Mouse (Mus musculus): Measurements from ENCODE around the gene Tiam2. TPM values are rescaled to one million over a fixed set of nuclear protein-coding genes. Genes with fewer than 3 reads are reported as not detected.
A peak's percentile ranks its signal among the peaks of the same experiment; 100 is the strongest.

Gene Tiam2
- total RNA-seq, 1 experiment: 3.1 TPM

GRCm38 (mm10) chr17:3491667-3492066 is 165.3 kb downstream of the Tiam2 start:
- Histone ChIP-seq H3K27ac (ENCODE audit: insufficient read depth, low read depth, low read length, poor library complexity, severe bottlenecking) (no peak overlapping the region), H3K9ac (ENCODE audit: insufficient read depth, low read depth, low read length, poor library complexity, severe bottlenecking) (no peak overlapping the region), H3K36me3 (ENCODE audit: control insufficient read depth, insufficient read depth, low read length, poor library complexity, severe bottlenecking) (no peaks in the 10 kb centered on the region), H3K4me1 (ENCODE audit: control insufficient read depth in 2 of 2, insufficient read depth in 2 of 2, low read length in 2 of 2, poor library complexity in 1 of 2) (no peaks in the 10 kb centered on the region; a peak in 1 of 4 replicates), H3K4me3 (ENCODE audit: insufficient read depth in 1 of 2, low read depth in 1 of 2, low read length in 2 of 2, poor library complexity in 1 of 2, severe bottlenecking in 1 of 2) (no peak overlapping the region), H3K9me3 (ENCODE audit: control insufficient read depth, insufficient read depth, low read depth, low read length) (no peaks in the 10 kb centered on the region)
- TF ChIP-seq HCFC1 (IDR thresholded peaks at IDR 0.05; ENCODE audit: borderline replicate concordance, insufficient read depth, low read length): no peak
- TF ChIP-seq ZNF384 (IDR thresholded peaks at IDR 0.05; ENCODE audit: low read depth, low read length): no peak
- TF ChIP-seq MAFK (IDR thresholded peaks at IDR 0.05; ENCODE audit: insufficient read depth, low read depth, low read length): no peak
- TF ChIP-seq ZC3H11A (IDR thresholded peaks at IDR 0.05; ENCODE audit: borderline replicate concordance, low read depth, low read length): no peak
- no peak for TF ChIP-seq CHD2 (IDR thresholded peaks at IDR 0.05; ENCODE audit: low read depth, low read length)
- in situ Hi-C loops (cut with MboI; ENCODE audit: low sequenced_read_pairs in 2 of 2, unreplicated experiment in 2 of 2): no loop called here
- DNase-seq (ENCODE audit: low read depth, low spot score): no peak

- no peak overlapping the region for H3K9ac ChIP-seq (ENCODE audit: insufficient read depth, low read depth, low read length, poor library complexity, severe bottlenecking)
- TF ChIP-seq CHD2 (IDR thresholded peaks at IDR 0.05; ENCODE audit: low read depth, low read length): no peak
- TF ChIP-seq ZC3H11A (IDR thresholded peaks at IDR 0.05; ENCODE audit: borderline replicate concordance, low read depth, low read length): no peak
- TF ChIP-seq ZNF384 (IDR thresholded peaks at IDR 0.05; ENCODE audit: low read depth, low read length): no peak
- TF ChIP-seq MAFK (IDR thresholded peaks at IDR 0.05; ENCODE audit: insufficient read depth, low read depth, low read length): no peak
- TF ChIP-seq HCFC1 (IDR thresholded peaks at IDR 0.05; ENCODE audit: borderline replicate concordance, insufficient read depth, low read length): no peak
These were observed 169.2 kb downstream of the Tiam2 start for GRCm38 (mm10) chr17:3495576-3495975.

DNA sequence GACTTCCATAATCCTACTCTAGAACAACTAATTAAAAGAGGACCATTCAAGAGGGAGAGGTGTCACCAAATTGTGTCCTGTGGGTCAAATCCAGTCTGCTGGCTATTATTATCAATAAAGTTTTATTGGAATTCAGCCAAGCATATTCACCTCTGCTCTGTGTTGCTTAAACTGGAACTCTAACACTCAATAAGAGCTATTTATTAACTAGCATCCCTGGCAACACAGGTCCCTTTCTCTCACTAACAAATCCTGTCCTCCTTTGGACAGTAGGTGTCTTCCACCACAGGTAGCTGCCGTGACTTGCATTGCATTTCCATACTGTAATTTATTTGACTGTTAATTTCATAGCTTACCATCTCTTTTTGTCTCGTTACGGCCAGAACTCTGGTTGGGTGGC is 169.7 kb downstream of the Tiam2 start:
- no peaks in the 10 kb centered on the region for H3K9me3 ChIP-seq (ENCODE audit: control insufficient read depth, insufficient read depth, low read depth, low read length)
- no peak for DNase-seq (ENCODE audit: low read depth, low spot score)
- no peaks in the 10 kb centered on the region for H3K4me1 ChIP-seq (ENCODE audit: control insufficient read depth in 2 of 2, insufficient read depth in 2 of 2, low read length in 2 of 2, poor library complexity in 1 of 2)
- TF ChIP-seq MAFK (IDR thresholded peaks at IDR 0.05; ENCODE audit: insufficient read depth, low read depth, low read length) (no peak), ZNF384 (IDR thresholded peaks at IDR 0.05; ENCODE audit: low read depth, low read length) (no peak), HCFC1 (IDR thresholded peaks at IDR 0.05; ENCODE audit: borderline replicate concordance, insufficient read depth, low read length) (no peak), ZC3H11A (IDR thresholded peaks at IDR 0.05; ENCODE audit: borderline replicate concordance, low read depth, low read length) (no peak), CHD2 (IDR thresholded peaks at IDR 0.05; ENCODE audit: low read depth, low read length) (no peak)
- no peak overlapping the region for H3K4me3 ChIP-seq (ENCODE audit: insufficient read depth in 1 of 2, low read depth in 1 of 2, low read length in 2 of 2, poor library complexity in 1 of 2, severe bottlenecking in 1 of 2)
- in situ Hi-C loops (cut with MboI; ENCODE audit: low sequenced_read_pairs in 2 of 2, unreplicated experiment in 2 of 2): no loop called here
- H3K9ac ChIP-seq (ENCODE audit: insufficient read depth, low read depth, low read length, poor library complexity, severe bottlenecking): no peak overlapping the region
- H3K27ac ChIP-seq (ENCODE audit: insufficient read depth, low read depth, low read length, poor library complexity, severe bottlenecking): no peak overlapping the region
- H3K36me3 ChIP-seq (ENCODE audit: control insufficient read depth, insufficient read depth, low read length, poor library complexity, severe bottlenecking): no peaks in the 10 kb centered on the region

More at GRCm38 (mm10) chr17:3495576-3495975, 169.2 kb downstream of the Tiam2 start:
- H3K9me3 ChIP-seq (ENCODE audit: control insufficient read depth, insufficient read depth, low read depth, low read length): no peaks in the 10 kb centered on the region
- H3K4me3 ChIP-seq (ENCODE audit: insufficient read depth in 1 of 2, low read depth in 1 of 2, low read length in 2 of 2, poor library complexity in 1 of 2, severe bottlenecking in 1 of 2): no peak overlapping the region
- no peaks in the 10 kb centered on the region for H3K36me3 ChIP-seq (ENCODE audit: control insufficient read depth, insufficient read depth, low read length, poor library complexity, severe bottlenecking)
- H3K27ac ChIP-seq (ENCODE audit: insufficient read depth, low read depth, low read length, poor library complexity, severe bottlenecking): no peak overlapping the region
- DNase-seq (ENCODE audit: low read depth, low spot score): no peak
- no peaks in the 10 kb centered on the region for H3K4me1 ChIP-seq (ENCODE audit: control insufficient read depth in 2 of 2, insufficient read depth in 2 of 2, low read length in 2 of 2, poor library complexity in 1 of 2)
- in situ Hi-C loops (cut with MboI; ENCODE audit: low sequenced_read_pairs in 2 of 2, unreplicated experiment in 2 of 2): no loop called here

DNA sequence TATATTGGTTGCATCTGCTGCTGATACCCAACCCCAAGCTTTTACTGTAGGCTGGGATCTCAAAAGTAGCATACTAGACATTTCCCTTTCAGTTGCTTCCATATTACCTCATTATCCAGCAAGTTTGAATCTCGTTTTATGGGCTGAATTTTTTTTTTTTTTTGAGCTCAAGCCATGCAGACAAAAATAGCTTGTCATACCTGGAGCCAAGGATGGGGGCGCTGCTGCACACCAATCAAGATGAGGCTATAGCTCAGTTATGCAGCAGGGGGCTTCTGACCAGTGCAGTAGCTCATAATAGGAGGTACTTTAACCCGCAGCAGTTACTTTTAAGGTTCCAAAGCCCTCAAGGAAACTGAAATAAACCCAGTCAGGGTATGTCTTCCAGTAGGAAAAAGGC is 171.7 kb downstream of the Tiam2 start:
- Histone ChIP-seq H3K9ac (ENCODE audit: insufficient read depth, low read depth, low read length, poor library complexity, severe bottlenecking) (no peak overlapping the region), H3K9me3 (ENCODE audit: control insufficient read depth, insufficient read depth, low read depth, low read length) (no peaks in the 10 kb centered on the region), H3K4me1 (ENCODE audit: control insufficient read depth in 2 of 2, insufficient read depth in 2 of 2, low read length in 2 of 2, poor library complexity in 1 of 2) (no peaks in the 10 kb centered on the region), H3K27ac (ENCODE audit: insufficient read depth, low read depth, low read length, poor library complexity, severe bottlenecking) (no peak overlapping the region), H3K4me3 (ENCODE audit: insufficient read depth in 1 of 2, low read depth in 1 of 2, low read length in 2 of 2, poor library complexity in 1 of 2, severe bottlenecking in 1 of 2) (no peak overlapping the region), H3K36me3 (ENCODE audit: control insufficient read depth, insufficient read depth, low read length, poor library complexity, severe bottlenecking) (no peaks in the 10 kb centered on the region)
- TF ChIP-seq ZNF384 (IDR thresholded peaks at IDR 0.05; ENCODE audit: low read depth, low read length): peak; percentile 93
- no peak for TF ChIP-seq CHD2 (IDR thresholded peaks at IDR 0.05; ENCODE audit: low read depth, low read length)
- TF ChIP-seq ZC3H11A (IDR thresholded peaks at IDR 0.05; ENCODE audit: borderline replicate concordance, low read depth, low read length): 0 out of 2 replicates have a peak, but pooled peaks have one; percentile 41
- peak; percentile 60 for DNase-seq (ENCODE audit: low read depth, low spot score)
- in situ Hi-C loops (cut with MboI; ENCODE audit: low sequenced_read_pairs in 2 of 2, unreplicated experiment in 2 of 2): no loop called here

DNA sequence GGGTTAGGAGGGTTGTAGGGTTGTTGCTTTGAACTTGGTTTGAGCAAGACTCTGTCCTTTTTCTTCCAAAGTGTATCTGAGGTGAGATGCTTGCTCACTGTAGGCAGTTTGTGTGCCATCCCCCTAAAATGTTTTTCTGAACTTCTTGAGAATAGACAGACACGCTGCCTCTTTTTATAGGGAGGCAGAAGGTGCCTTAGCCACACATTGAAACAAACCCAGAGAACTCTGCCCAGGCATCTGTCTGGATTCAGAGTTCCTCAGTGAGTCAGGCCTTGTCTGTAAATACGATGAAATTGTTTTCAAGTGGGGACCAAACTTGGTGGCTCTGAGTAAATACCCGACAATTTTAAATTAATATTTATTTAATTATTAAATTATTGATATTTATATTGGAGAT is 172.2 kb downstream of the Tiam2 start:
- no peak overlapping the region for H3K27ac ChIP-seq (ENCODE audit: insufficient read depth, low read depth, low read length, poor library complexity, severe bottlenecking)
- H3K4me3 ChIP-seq (ENCODE audit: insufficient read depth in 1 of 2, low read depth in 1 of 2, low read length in 2 of 2, poor library complexity in 1 of 2, severe bottlenecking in 1 of 2): no peak overlapping the region
- H3K9me3 ChIP-seq (ENCODE audit: control insufficient read depth, insufficient read depth, low read depth, low read length): no peaks in the 10 kb centered on the region
- in situ Hi-C loops (cut with MboI; ENCODE audit: low sequenced_read_pairs in 2 of 2, unreplicated experiment in 2 of 2): no loop called here
- no peaks in the 10 kb centered on the region for H3K36me3 ChIP-seq (ENCODE audit: control insufficient read depth, insufficient read depth, low read length, poor library complexity, severe bottlenecking)
- no peak for DNase-seq (ENCODE audit: low read depth, low spot score)
- TF ChIP-seq MAFK (IDR thresholded peaks at IDR 0.05; ENCODE audit: insufficient read depth, low read depth, low read length) (no peak), ZNF384 (IDR thresholded peaks at IDR 0.05; ENCODE audit: low read depth, low read length) (no peak), ZC3H11A (IDR thresholded peaks at IDR 0.05; ENCODE audit: borderline replicate concordance, low read depth, low read length) (no peak), HCFC1 (IDR thresholded peaks at IDR 0.05; ENCODE audit: borderline replicate concordance, insufficient read depth, low read length) (no peak)
- no peaks in the 10 kb centered on the region for H3K4me1 ChIP-seq (ENCODE audit: control insufficient read depth in 2 of 2, insufficient read depth in 2 of 2, low read length in 2 of 2, poor library complexity in 1 of 2)
- no peak overlapping the region for H3K9ac ChIP-seq (ENCODE audit: insufficient read depth, low read depth, low read length, poor library complexity, severe bottlenecking)

Measured in ES-E14 (cell line).